Mouse (Mus musculus): ENCODE measurements around the gene Sema6d.

The Sema6d gene

GRCm38 (mm10) chr2:124554751-124555415, 465.1 kb downstream of the Sema6d start:
- no peak for DNase-seq (ENCODE audit: low spot score in 2 of 2)

GRCm38 (mm10) chr2:124556861-124557499, 467.2 kb downstream of the Sema6d start:
- DNase-seq (ENCODE audit: low spot score in 2 of 2): no peak

GRCm38 (mm10) chr2:124558021-124558420, 468.3 kb downstream of the Sema6d start:
- no peak for DNase-seq (ENCODE audit: low spot score in 2 of 2)

GRCm38 (mm10) chr2:124561668-124562067, 471.9 kb downstream of the Sema6d start:
- no peak for DNase-seq (ENCODE audit: low spot score in 2 of 2)

- no peak for DNase-seq (ENCODE audit: low spot score in 2 of 2)
These were observed 472.3 kb downstream of the Sema6d start for GRCm38 (mm10) chr2:124562091-124562490.

- DNase-seq (ENCODE audit: low spot score in 2 of 2): no peak
These were observed 474.0 kb downstream of the Sema6d start for GRCm38 (mm10) chr2:124563759-124564158.

- DNase-seq (ENCODE audit: low spot score in 2 of 2): no peak
These were observed 484.0 kb downstream of the Sema6d start for GRCm38 (mm10) chr2:124573734-124574133.

- DNase-seq (ENCODE audit: low spot score in 2 of 2): no peak
These were observed 486.3 kb downstream of the Sema6d start for GRCm38 (mm10) chr2:124576053-124576452.

- DNase-seq (ENCODE audit: low spot score in 2 of 2): no peak
These were observed 493.8 kb downstream of the Sema6d start for GRCm38 (mm10) chr2:124583561-124583960.

- no peak for DNase-seq (ENCODE audit: low spot score in 2 of 2)
These were observed 503.0 kb downstream of the Sema6d start for GRCm38 (mm10) chr2:124592750-124593149.

GRCm38 (mm10) chr2:124599014-124599413, 509.2 kb downstream of the Sema6d start:
- no peak for DNase-seq (ENCODE audit: low spot score in 2 of 2)

GRCm38 (mm10) chr2:124601702-124602378, 512.1 kb downstream of the Sema6d start:
- no peak for DNase-seq (ENCODE audit: low spot score in 2 of 2)

- DNase-seq (ENCODE audit: low spot score in 2 of 2): no peak
These were observed 512.7 kb downstream of the Sema6d start for GRCm38 (mm10) chr2:124602379-124602913.

GRCm38 (mm10) chr2:124605341-124605740, 515.6 kb downstream of the Sema6d start:
- no peak for DNase-seq (ENCODE audit: low spot score in 2 of 2)

- no peak for DNase-seq (ENCODE audit: low spot score in 2 of 2)
These were observed 518.2 kb downstream of the Sema6d start for GRCm38 (mm10) chr2:124607986-124608385.

- DNase-seq (ENCODE audit: low spot score in 2 of 2): peak in 1 of 2 experiments; percentile 47
These were observed 518.8 kb downstream of the Sema6d start for GRCm38 (mm10) chr2:124608546-124608945.

GRCm38 (mm10) chr2:124609014-124609413, 519.2 kb downstream of the Sema6d start:
- DNase-seq (ENCODE audit: low spot score in 2 of 2): no peak

GRCm38 (mm10) chr2:124609711-124610585, 520.2 kb downstream of the Sema6d start:
- peak; percentile 80 to 85 for DNase-seq (ENCODE audit: low spot score in 2 of 2)

GRCm38 (mm10) chr2:124610586-124611105, 520.9 kb downstream of the Sema6d start:
- peak in 1 of 2 experiments; percentile 15 for DNase-seq (ENCODE audit: low spot score in 2 of 2)

- no peak for DNase-seq (ENCODE audit: low spot score in 2 of 2)
These were observed 521.5 kb downstream of the Sema6d start for GRCm38 (mm10) chr2:124611226-124611625.

- DNase-seq (ENCODE audit: low spot score in 2 of 2): no peak
These were observed 522.5 kb downstream of the Sema6d start for GRCm38 (mm10) chr2:124612276-124612675.
